Mouse (Mus musculus) hindbrain, embryonic 13.5 days (tissue): ENCODE measurements at regions not wholly inside any gene's neighbourhood (a gene's known extent, or its start where the extent isn't known, plus 50 kb on each side); places are given as distances from the start of the nearest gene placed in this dataset.

Experiments
- ATAC-seq: fragments of 200-750 bp; cut with Nextera tagmentation; 2 replicates; pipeline ENCODE4 v1.8.0; 2017; ENCODE audit warnings: moderate TSS enrichment; ENCODE audit not compliant: low FRiP score
- H3K27ac ChIP-seq: fragments of 300-500 bp; sonication (generic); 2 replicates; pipeline ENCODE4 v1.5.1; 2015; ENCODE audit warnings: inconsistent platforms, mild to moderate bottlenecking, moderate library complexity
- H3K27me3 ChIP-seq: fragments of 300-500 bp; sonication (generic); 2 replicates; pipeline ENCODE4 v1.6.1; 2015; ENCODE audit warnings: mild to moderate bottlenecking, inconsistent platforms
- H3K36me3 ChIP-seq: fragments of 300-500 bp; sonication (generic); 2 replicates; pipeline ENCODE4 v1.6.1; 2015; ENCODE audit warnings: mild to moderate bottlenecking, inconsistent platforms
- H3K4me1 ChIP-seq: fragments of 300-500 bp; sonication (generic); replicated peaks from 2 replicates; pipeline ENCODE4 v1.6.1; 2015; ENCODE audit warnings: inconsistent platforms
- H3K4me2 ChIP-seq: fragments of 300-500 bp; sonication (generic); 2 replicates; pipeline ENCODE4 v1.6.1; 2015; ENCODE audit warnings: inconsistent platforms, mild to moderate bottlenecking, moderate library complexity
- H3K4me3 ChIP-seq: fragments of 300-500 bp; sonication (generic); 2 replicates; pipeline ENCODE4 v1.5.1; 2015; ENCODE audit warnings: mild to moderate bottlenecking, inconsistent platforms
- H3K9ac ChIP-seq: fragments of 300-500 bp; sonication (generic); 2 replicates; pipeline ENCODE4 v1.6.1; 2015; ENCODE audit warnings: mild to moderate bottlenecking, inconsistent platforms
- H3K9me3 ChIP-seq: fragments of 300-500 bp; sonication (generic); 2 replicates; pipeline ENCODE4 v1.6.1; 2016; ENCODE audit warnings: inconsistent platforms
- WGBS: fragments of 180-500 bp; shearing (Covaris S2); methylation state at CpG from one replicate; pipeline ENCODE4 v1.1.7; 2015; 5-methylcytosine and 5-hydroxymethylcytosine counted together

DNA sequence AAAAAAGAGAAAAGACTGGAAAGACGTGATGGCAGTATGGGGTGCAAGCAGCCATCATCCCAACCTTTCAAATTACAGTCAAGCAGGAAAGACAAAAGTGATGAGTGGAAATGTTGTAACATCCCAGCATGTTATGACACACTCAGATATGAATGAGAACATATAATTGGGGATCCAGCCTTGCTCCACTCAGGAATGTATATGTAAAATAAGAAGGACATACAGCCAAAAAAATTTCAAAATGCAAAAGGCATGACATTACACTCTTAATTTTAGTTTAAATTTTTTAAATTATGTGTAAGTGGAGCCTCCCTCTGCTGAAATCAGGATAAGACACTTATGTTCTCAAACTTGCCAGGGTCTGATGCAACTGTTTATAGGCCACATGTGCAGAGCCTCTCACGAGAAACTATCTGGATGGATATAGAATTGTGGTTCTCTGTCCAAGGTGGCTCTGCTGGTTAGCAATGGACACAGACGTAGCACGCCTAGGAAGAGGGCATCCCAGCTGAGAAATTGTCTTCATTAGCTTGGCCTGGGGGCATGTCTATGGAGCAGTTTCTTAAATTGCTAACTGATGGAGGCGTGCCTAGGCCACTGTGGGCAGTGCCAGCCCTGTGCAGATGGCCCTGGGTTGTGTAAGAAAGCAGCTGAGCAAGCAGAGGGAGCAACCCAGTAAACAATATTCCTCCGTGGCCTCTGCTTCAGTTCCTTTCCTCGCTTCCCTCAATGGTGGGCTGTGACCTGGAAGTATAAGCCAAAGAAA, 171.5 kb upstream of the Usp24 start:
- Histone ChIP-seq H3K4me1 (no peaks in the 10 kb centered on the region), H3K4me3 (no peak overlapping the region), H3K27ac (no peak overlapping the region), H3K27me3 (no peaks in the 10 kb centered on the region), H3K36me3 (no peaks in the 10 kb centered on the region), H3K4me2 (no peak overlapping the region), H3K9me3 (no peaks in the 10 kb centered on the region), H3K9ac (no peak overlapping the region)
- ATAC-seq, result no peak
- 79% methylated on average over 7 of the region's 7 CpGs for WGBS

DNA sequence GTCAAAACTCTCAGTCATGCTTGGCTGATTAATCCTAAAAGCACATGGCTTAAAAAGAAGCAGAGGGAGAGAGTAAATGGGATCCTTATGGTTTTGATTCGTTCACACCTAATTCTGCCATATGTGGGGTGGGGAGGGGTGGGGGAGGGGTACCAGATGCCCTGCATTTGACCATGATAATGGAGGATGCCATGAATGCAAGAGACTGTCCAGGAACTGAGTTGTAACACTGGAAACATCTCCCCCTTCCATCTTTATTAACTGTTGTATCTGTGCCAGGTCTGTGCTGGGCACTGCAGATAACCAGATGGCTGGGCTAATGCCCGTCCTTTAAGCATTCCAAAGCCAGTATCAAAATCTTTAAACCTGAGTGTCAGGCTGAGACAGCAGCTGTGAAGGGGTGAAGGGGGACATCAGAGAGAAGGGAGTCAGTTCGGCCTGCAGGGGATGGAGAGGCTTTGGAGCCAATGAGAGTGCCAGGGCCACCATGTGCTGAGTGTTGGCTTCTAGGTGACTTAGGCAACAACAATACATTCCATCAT, 169.0 kb upstream of the Usp24 start:
- Histone ChIP-seq H3K4me2 (no peak overlapping the region), H3K27ac (no peak overlapping the region), H3K4me3 (no peak overlapping the region), H3K9me3 (no peaks in the 10 kb centered on the region), H3K4me1 (no peaks in the 10 kb centered on the region), H3K9ac (no peak overlapping the region), H3K36me3 (no peaks in the 10 kb centered on the region), H3K27me3 (no peaks in the 10 kb centered on the region)
- no peak for ATAC-seq
- 63% methylated on average over 3 of the region's 3 CpGs for WGBS

DNA sequence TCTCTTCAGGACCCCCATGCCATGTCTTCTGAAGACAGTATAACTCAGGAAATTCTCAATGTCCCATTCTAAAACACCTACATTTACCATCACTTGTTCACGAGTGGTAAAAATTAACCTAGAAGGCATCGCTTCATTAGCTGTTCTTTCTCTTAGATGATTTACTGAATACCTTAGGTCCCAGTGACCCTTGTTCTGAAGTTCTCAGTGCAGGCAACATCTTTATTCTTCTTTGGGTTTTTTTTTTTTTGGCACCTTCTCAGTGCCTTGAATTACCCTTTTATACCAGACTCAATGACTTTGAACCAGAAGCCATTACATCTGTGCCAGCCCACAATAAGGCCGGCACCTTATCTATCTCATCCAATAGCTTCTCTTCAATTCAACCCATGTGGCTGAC, 167.1 kb upstream of the Usp24 start:
- H3K9ac ChIP-seq, result no peak overlapping the region
- H3K27me3 ChIP-seq, result no peaks in the 10 kb centered on the region
- 96% methylated on average over 3 of the region's 3 CpGs for WGBS
- no peak overlapping the region for H3K27ac ChIP-seq
- H3K4me1 ChIP-seq, result no peaks in the 10 kb centered on the region
- H3K36me3 ChIP-seq, result no peaks in the 10 kb centered on the region
- H3K4me2 ChIP-seq, result no peak overlapping the region
- 0 out of 2 replicates have a peak, but pooled peaks cover 4% of the 10 kb centered on the region for H3K9me3 ChIP-seq
- H3K4me3 ChIP-seq, result no peak overlapping the region
- no peak for ATAC-seq

DNA sequence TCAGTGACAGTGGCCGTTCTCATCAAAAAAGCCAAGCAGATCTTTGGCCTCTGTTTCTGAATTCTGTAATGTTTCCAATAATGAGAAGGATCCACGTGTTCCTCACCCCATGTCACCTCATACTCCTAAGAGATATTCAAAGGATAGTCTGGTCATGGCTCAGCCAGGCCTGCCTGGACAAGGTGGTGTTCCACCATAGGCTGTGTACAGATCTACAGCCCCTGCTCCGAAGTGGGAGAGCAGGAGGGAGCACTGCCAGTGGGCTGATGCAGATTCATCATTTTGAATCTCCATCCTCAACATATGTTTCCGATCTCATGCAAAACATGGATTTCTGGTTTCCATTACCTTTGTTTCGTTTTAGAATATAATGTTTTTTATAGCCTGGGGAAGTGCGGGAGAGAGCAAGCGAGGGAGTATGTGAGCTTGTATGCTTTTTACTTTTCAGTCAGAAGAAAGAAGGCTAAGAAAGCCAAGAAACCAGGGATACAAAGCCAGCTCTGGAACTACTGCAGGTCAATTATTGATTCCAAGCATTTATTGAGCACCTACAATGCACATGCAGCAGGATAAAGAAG, 166.5 kb upstream of the Usp24 start:
- Histone ChIP-seq H3K9ac (no peak overlapping the region), H3K4me2 (no peak overlapping the region), H3K4me1 (no peaks in the 10 kb centered on the region), H3K4me3 (no peak overlapping the region), H3K27ac (no peak overlapping the region), H3K36me3 (no peaks in the 10 kb centered on the region), H3K9me3 (0 out of 2 replicates have a peak, but pooled peaks cover 4% of the 10 kb centered on the region), H3K27me3 (no peaks in the 10 kb centered on the region)
- no peak for ATAC-seq
- WGBS, result 93% methylated on average over 7 of the region's 7 CpGs

DNA sequence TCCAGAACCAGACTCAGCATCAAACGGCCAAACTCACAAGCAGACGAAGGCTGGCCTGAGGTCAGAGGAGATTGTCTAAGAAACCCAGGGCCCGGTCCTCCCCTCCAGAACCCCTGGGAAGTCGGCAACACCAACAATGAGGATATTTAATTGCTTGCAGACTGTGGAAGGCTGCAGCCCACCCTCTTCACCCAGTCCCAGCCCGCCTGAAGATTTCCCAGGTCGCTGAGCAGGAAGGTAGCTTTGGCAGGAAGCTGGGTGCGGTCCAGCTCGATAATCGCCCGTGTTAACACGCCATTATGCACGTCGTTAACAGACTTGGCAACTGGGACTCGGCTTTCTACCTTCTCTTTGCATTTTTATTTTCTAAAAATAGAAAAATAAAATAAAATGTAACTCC, 165.2 kb upstream of the Usp24 start:
- Histone ChIP-seq H3K9ac (no peak overlapping the region), H3K9me3 (0 out of 2 replicates have a peak, but pooled peaks cover 8% of the 10 kb centered on the region), H3K4me2 (no peak overlapping the region), H3K4me1 (no peaks in the 10 kb centered on the region), H3K36me3 (no peaks in the 10 kb centered on the region), H3K27ac (no peak overlapping the region), H3K4me3 (no peak overlapping the region), H3K27me3 (no peaks in the 10 kb centered on the region)
- ATAC-seq, result no peak
- WGBS, result 74% methylated on average over 14 of the region's 14 CpGs

DNA sequence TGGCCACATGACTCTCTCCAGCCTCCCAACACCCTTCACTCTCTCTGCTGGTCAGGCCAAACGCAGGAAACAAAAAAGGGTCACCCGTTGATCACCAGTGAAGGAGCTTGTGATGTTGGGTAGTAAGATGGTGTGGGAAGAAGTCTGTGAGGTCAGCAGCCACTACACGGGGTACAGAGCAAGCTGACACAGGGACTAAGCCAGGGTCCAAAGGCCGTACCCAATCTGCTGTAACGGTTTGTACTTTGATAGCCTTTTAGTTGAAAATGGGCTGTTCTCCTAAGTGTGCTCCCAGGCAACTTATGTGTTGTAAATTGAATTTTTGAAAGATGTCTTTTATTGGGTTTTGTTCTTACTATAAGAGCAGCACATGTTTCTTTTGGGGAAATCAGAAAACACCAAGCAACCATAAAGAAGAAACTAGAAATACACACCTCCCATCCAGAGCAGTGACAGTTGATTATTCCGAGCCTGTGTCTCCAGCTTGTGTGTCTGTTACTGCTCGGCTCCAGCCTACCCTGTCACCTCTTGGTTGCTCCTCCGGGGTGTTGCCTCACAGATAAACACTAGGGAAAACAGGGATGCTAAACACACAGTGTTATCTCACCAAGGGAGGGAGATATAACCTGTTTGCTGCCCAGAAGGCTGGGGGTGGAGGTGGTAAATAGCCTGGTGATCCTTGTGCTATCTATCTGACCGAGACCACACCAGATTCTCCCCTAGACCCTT, 158.4 kb upstream of the Usp24 start:
- 88% methylated on average over 9 of the region's 9 CpGs for WGBS

DNA sequence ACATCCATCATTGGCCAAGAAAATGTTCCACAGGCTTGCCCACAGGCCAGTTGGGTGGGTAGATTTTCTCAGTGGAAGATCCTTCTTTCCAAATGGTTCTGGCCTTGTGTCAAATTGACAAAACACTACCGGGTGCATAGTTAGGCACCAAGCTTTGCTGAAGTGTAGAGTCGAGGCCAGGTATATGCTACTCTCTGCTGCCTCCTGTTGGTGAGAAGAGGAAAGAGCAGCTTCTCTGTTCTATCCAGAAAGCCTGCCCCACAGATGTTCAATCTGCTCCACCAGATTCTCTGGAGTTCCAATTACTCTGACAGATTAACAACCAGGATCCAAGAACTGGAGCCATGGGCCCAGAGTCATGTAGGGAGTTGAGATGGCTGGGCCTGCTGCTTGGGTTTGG, 154.4 kb upstream of the Usp24 start:
- 52% methylated on average over 2 of the region's 2 CpGs for WGBS
- Histone ChIP-seq H3K27ac (no peak overlapping the region), H3K4me1 (no peaks in the 10 kb centered on the region), H3K9me3 (no peaks in the 10 kb centered on the region), H3K4me3 (no peak overlapping the region), H3K27me3 (no peaks in the 10 kb centered on the region), H3K9ac (no peak overlapping the region), H3K36me3 (no peaks in the 10 kb centered on the region), H3K4me2 (no peak overlapping the region)
- no peak for ATAC-seq

More for the DNA sequence above, 158.4 kb upstream of the Usp24 start:
- no peak for ATAC-seq
- Histone ChIP-seq H3K4me3 (no peak overlapping the region), H3K4me1 (no peaks in the 10 kb centered on the region), H3K4me2 (no peak overlapping the region), H3K27ac (no peak overlapping the region), H3K27me3 (no peaks in the 10 kb centered on the region), H3K9ac (no peak overlapping the region), H3K9me3 (0 out of 2 replicates have a peak, but pooled peaks cover 4% of the 10 kb centered on the region), H3K36me3 (no peaks in the 10 kb centered on the region)

DNA sequence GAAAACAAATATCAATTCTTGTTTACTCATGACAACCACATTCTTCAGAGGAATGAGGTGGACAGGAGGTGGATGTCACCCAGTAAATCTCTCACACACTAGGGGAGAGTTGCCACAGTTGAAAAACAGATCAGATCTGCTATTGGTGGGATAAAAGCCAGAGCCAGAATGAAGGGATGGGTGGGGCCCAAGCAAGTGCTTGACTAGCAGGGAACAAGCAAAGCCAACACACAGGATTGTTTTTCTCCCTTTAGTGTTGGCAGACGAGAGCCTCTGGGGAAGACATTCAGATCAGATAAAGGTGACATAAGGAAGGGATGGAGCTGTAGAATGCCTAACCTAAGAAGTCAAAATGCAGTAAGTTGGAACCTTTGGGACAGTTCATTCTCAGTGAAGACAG, 153.5 kb upstream of the Usp24 start:
- H3K4me1 ChIP-seq, result no peaks in the 10 kb centered on the region
- H3K27me3 ChIP-seq, result no peaks in the 10 kb centered on the region
- no peaks in the 10 kb centered on the region for H3K9me3 ChIP-seq
- ATAC-seq, result no peak
- H3K4me3 ChIP-seq, result no peak overlapping the region
- no peak overlapping the region for H3K9ac ChIP-seq
- H3K36me3 ChIP-seq, result no peaks in the 10 kb centered on the region
- no peak overlapping the region for H3K27ac ChIP-seq
- no peak overlapping the region for H3K4me2 ChIP-seq
- 64% methylated on average over 1 of the region's 1 CpGs for WGBS

DNA sequence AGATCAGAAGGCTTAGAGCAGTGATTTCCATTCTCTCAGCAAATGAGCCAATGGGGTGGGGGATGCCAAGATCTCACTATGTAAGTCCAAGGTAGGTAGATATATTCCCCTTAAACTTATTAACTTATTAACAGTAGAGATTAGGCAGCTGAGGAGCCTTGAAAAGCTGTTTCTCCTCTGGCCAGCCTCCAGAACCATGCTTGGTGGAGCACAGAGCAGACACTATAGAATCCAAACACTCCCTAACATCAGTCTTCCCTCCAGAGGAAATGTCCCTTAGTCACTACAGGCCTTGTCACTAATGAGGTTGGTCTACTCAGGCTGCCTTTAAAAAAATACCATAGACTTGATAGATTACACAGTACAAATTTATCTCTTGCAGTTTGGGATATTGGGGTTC, 152.8 kb upstream of the Usp24 start:
- Histone ChIP-seq H3K27ac (no peak overlapping the region), H3K36me3 (no peaks in the 10 kb centered on the region), H3K4me1 (no peaks in the 10 kb centered on the region), H3K4me2 (no peak overlapping the region), H3K27me3 (no peaks in the 10 kb centered on the region), H3K9me3 (no peaks in the 10 kb centered on the region), H3K9ac (no peak overlapping the region), H3K4me3 (no peak overlapping the region)
- no peak for ATAC-seq

DNA sequence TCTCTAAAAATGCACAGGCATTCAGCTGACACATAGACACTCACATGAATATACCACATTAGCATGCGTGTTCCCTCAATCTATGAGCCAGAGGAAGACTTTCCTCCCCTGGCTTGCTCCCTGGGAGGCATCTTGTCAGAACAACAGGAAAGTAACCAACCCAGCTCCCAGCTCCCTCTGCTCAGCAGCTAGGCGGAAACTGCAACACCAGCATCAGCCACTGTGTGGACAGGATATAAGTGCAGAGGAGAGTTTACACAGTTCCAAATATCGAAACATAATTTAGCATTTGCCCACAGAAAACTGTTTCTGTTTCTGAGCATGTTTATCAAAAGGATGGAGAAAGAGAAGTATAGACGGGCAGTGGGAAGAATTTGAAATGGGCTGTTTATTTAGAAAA, 148.3 kb upstream of the Usp24 start:
- no peaks in the 10 kb centered on the region for H3K36me3 ChIP-seq
- H3K4me3 ChIP-seq, result no peak overlapping the region
- H3K27me3 ChIP-seq, result no peaks in the 10 kb centered on the region
- no peaks in the 10 kb centered on the region for H3K9me3 ChIP-seq
- ATAC-seq, result no peak
- no peak overlapping the region for H3K9ac ChIP-seq
- no peak overlapping the region for H3K27ac ChIP-seq
- H3K4me2 ChIP-seq, result no peak overlapping the region
- 85% methylated on average over 4 of the region's 4 CpGs for WGBS
- H3K4me1 ChIP-seq, result no peaks in the 10 kb centered on the region

DNA sequence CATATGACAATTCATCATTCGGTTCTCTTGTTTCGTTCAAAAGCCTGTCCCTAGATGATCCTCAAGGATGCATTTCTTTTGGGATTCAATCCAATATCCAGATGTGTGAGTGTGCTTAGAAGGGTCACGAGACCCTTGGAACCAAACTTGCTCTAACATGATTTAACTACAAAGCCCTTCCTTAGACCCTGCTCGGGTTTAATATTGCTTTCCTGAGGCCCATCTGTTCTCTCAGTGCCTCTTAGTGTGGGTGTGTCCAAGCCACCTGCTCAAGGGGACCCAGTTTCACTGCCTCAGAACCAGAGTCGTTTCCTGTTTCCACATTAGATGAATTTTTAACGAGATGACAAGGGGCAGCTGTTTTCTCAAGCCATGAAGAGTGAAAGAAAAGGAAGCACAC, 147.3 kb upstream of the Usp24 start:
- H3K4me2 ChIP-seq, result no peak overlapping the region

DNA sequence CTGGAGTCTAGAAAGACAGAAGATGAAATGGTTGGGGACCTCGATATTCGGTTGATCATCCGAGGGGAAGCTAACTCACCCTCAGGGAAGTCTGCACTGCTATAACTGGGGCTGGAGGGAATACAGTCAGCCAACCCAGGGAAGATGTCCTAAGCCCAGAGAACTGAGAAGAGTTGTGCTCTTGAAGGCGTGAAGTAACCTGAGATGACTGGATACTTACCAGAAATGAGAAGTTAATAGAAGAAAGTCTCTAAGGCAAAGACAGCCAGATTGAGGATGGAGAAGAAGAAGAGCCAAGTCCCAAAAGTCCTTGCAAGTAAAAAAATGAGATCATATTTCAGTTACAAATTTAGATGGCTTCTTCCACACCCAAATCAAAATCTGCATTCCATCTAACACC, 146.5 kb upstream of the Usp24 start:
- H3K27ac ChIP-seq, result no peak overlapping the region
- no peak for ATAC-seq
- H3K27me3 ChIP-seq, result no peaks in the 10 kb centered on the region
- no peaks in the 10 kb centered on the region for H3K9me3 ChIP-seq
- WGBS, result 94% methylated on average over 4 of the region's 4 CpGs
- H3K36me3 ChIP-seq, result no peaks in the 10 kb centered on the region
- H3K4me3 ChIP-seq, result no peak overlapping the region
- no peak overlapping the region for H3K4me2 ChIP-seq
- H3K9ac ChIP-seq, result no peak overlapping the region
- H3K4me1 ChIP-seq, result no peaks in the 10 kb centered on the region

More for the DNA sequence above, 147.3 kb upstream of the Usp24 start:
- Histone ChIP-seq H3K9me3 (no peaks in the 10 kb centered on the region), H3K27ac (no peak overlapping the region), H3K4me1 (no peaks in the 10 kb centered on the region), H3K36me3 (no peaks in the 10 kb centered on the region), H3K9ac (no peak overlapping the region), H3K4me3 (no peak overlapping the region), H3K27me3 (no peaks in the 10 kb centered on the region)
- 82% methylated on average over 6 of the region's 6 CpGs for WGBS
- no peak for ATAC-seq
